20 mouse cellular contexts compared by ENCODE assay signal in genomic region chr12:106568541-106569085, GRCm38 (mm10).
DNase-seq lines count a peak whose midpoint lies in the region; TF ChIP-seq lines count a peak whose summit lies in the region.
"Had no signal": no experiment of that assay in that cellular context is flagged by ENCODE, and none has a peak within 500 bp of the region (broad histone marks: within the 10 kb centered on the region; RNA-seq: fewer than 3 reads in every experiment).

No protein-coding gene starts in this region.

- TF ChIP-seq CTCF in heart, adult 2 months (IDR thresholded peaks at IDR 0.05) = no peak

- no peak for TF ChIP-seq POLR2A in heart, adult 2 months (IDR thresholded peaks at IDR 0.05; ENCODE audit: insufficient read depth, low read depth, low read length)

- H3K4me3 ChIP-seq in heart, adult 2 months = no peak overlapping the region
- H3K4me3 ChIP-seq: embryonic facial prominence, embryonic 12.5 days; forebrain, embryonic 12.5 days; heart, embryonic 10.5 days; hindbrain, embryonic 12.5 days had no signal

- no peak overlapping the region for H3K9ac ChIP-seq in heart, adult 2 months (ENCODE audit: low read depth, low read length)
- H3K9ac ChIP-seq: embryonic facial prominence, embryonic 12.5 days; forebrain, embryonic 12.5 days; forebrain, postnatal 0 days; hindbrain, embryonic 12.5 days had no signal

- H3K36me3 ChIP-seq in heart, adult 2 months (ENCODE audit: control insufficient read depth, insufficient read depth, low read length) = no peaks in the 10 kb centered on the region
- H3K36me3 ChIP-seq: embryonic facial prominence, embryonic 12.5 days; forebrain, embryonic 12.5 days; heart, embryonic 10.5 days; hindbrain, embryonic 12.5 days had no signal

- peak; percentile 9 to 37 for DNase-seq in adrenal gland, adult (ENCODE audit: inconsistent age in 2 of 2, low spot score in 1 of 2)
- no peak for DNase-seq in adrenal gland, postnatal 14 days
- DNase-seq in cerebellum, postnatal 10 days = peak; percentile 38 to 45
- no peak for DNase-seq in cerebellum, adult 8-10 months
- peak; percentile 77 for DNase-seq in heart, adult 11 months
- no peak for DNase-seq in heart, adult 2 months
- DNase-seq in retina, embryonic 14.5 days (ENCODE audit: low spot score) = no peak
- DNase-seq: adrenal gland, postnatal 10 days; forebrain, postnatal 0 days; gastrocnemius, postnatal 14 days; heart, postnatal 10 days; heart, postnatal 4 days; kidney, adult 11 months; kidney, adult 9 months had no signal

- H3K79me2 ChIP-seq in heart, adult 2 months (replicated peaks; ENCODE audit: control insufficient read depth, insufficient read depth, low read length) = no peaks in the 10 kb centered on the region

- H3K27ac ChIP-seq in heart, adult 2 months = no peak overlapping the region
- H3K27ac ChIP-seq: embryonic facial prominence, embryonic 12.5 days; forebrain, embryonic 12.5 days; heart, embryonic 10.5 days; hindbrain, embryonic 12.5 days; hindbrain, postnatal 0 days had no signal

- no peaks in the 10 kb centered on the region for H3K4me1 ChIP-seq in heart, adult 2 months (ENCODE audit: control insufficient read depth, insufficient read depth, low read length)
- H3K4me1 ChIP-seq: embryonic facial prominence, embryonic 12.5 days; heart, embryonic 10.5 days had no signal

- WGBS in heart, adult 2 months = 73% methylated on average over 10 of the region's 10 CpGs

- TF ChIP-seq EP300 in heart, adult 2 months (IDR thresholded peaks at IDR 0.05; ENCODE audit: insufficient read depth, low read depth, low read length) = no peak

- H3K27me3 ChIP-seq in heart, adult 2 months (ENCODE audit: control insufficient read depth, insufficient read depth, low read length) = no peaks in the 10 kb centered on the region
- H3K27me3 ChIP-seq: embryonic facial prominence, embryonic 12.5 days; Patski had no signal

- intact Hi-C loops in heart, adult 2 months (cut with DNase I) = no loop called here

Comparison
In these comparisons a context has a peak if more than half of its experiments do, and no peak if none do; other contexts are left out.
1. DNase-seq: peak in adrenal gland, adult (2 of 2), cerebellum, postnatal 10 days (2 of 2) and heart, adult 11 months (single experiment); none in adrenal gland, postnatal 14 days (single experiment), cerebellum, adult 8-10 months (single experiment), heart, adult 2 months (0 of 2) and retina, embryonic 14.5 days (single experiment).